Mouse (Mus musculus) MEL (cell line): ENCODE measurements around the gene Sap25. TPM values are rescaled to one million over a fixed set of nuclear protein-coding genes. Genes with fewer than 3 reads are reported as not detected.

ENCODE experiments used
- DNase-seq: peaks from one replicate; pipeline ENCODE4 v3.0.0; 2011; ENCODE audit warnings: low read depth, low spot score
- H3K27ac ChIP-seq: 2 replicates; pipeline ENCODE4 v1.5.1; 2012; ENCODE audit warnings: low read depth, mild to moderate bottlenecking, control low read depth, low read length, moderate library complexity; ENCODE audit not compliant: control insufficient read depth
- H3K27me3 ChIP-seq, 2 experiments: fragments of 150-350 bp in 1 of 2; sonication (generic) in 1 of 2; 2 replicates each; pipeline ENCODE4 v1.6.1; 2012; ENCODE audit warnings: low read length in 2 of 2, mild to moderate bottlenecking in 2 of 2, improper control_type of control experiment in 1 of 2, moderate library complexity in 1 of 2; ENCODE audit not compliant: insufficient read depth in 2 of 2, control insufficient read depth in 1 of 2
- H3K36me3 ChIP-seq, 2 experiments: 2 replicates each; pipeline ENCODE4 v1.6.1; 2012 to 2014; ENCODE audit warnings: low read length in 2 of 2, improper control_type of control experiment in 1 of 2, inconsistent platforms in 1 of 2, mild to moderate bottlenecking in 1 of 2; ENCODE audit not compliant: insufficient read depth in 2 of 2, control insufficient read depth in 1 of 2
- H3K4me1 ChIP-seq, 2 experiments: fragments of 150-350 bp in 1 of 2; sonication (generic) in 1 of 2; 2 replicates each; pipeline ENCODE4 v1.6.1; 2012; ENCODE audit warnings: low read length in 2 of 2, improper control_type of control experiment in 1 of 2, mild to moderate bottlenecking in 1 of 2; ENCODE audit not compliant: insufficient read depth in 2 of 2, control insufficient read depth in 1 of 2
- H3K4me3 ChIP-seq, 2 experiments: fragments of 150-350 bp in 1 of 2; sonication (generic) in 1 of 2; 2 replicates each; pipeline ENCODE4 v1.5.1; 2012; ENCODE audit warnings: low read depth in 2 of 2, low read length in 2 of 2, mild to moderate bottlenecking in 2 of 2, moderate library complexity in 2 of 2, control low read depth in 1 of 2, improper control_type of control experiment in 1 of 2; ENCODE audit not compliant: control insufficient read depth in 1 of 2, insufficient read depth in 1 of 2
- H3K79me2 ChIP-seq: 2 replicates; pipeline ENCODE4 v1.6.1; 2012; ENCODE audit warnings: mild to moderate bottlenecking, low read length, moderate library complexity; ENCODE audit not compliant: control insufficient read depth, poor library complexity, insufficient read depth
- H3K9ac ChIP-seq: 2 replicates; pipeline ENCODE4 v1.6.1; 2012; ENCODE audit warnings: low read depth, mild to moderate bottlenecking, control low read depth, low read length, moderate library complexity; ENCODE audit not compliant: control insufficient read depth, poor library complexity, severe bottlenecking
- H3K9me3 ChIP-seq: fragments of 150-350 bp; sonication (generic); replicated peaks from 2 replicates; pipeline ENCODE4 v1.6.1; 2012; ENCODE audit warnings: mild to moderate bottlenecking, low read length, improper control_type of control experiment, moderate library complexity; ENCODE audit not compliant: insufficient read depth
- CHD1 ChIP-seq: IDR thresholded peaks from 2 replicates; pipeline ENCODE4 v1.6.1; 2012; ENCODE audit warnings: low read depth, mild to moderate bottlenecking, inconsistent platforms, low read length, improper control_type of control experiment
- CHD2 ChIP-seq: IDR thresholded peaks from 2 replicates; pipeline ENCODE4 v1.6.1; 2011; ENCODE audit warnings: low read length, improper control_type of control experiment
- CTCF ChIP-seq, 3 experiments: IDR thresholded peaks in 2 of 3; conservative IDR thresholded peaks in 1 of 3; 2 replicates each; pipeline ENCODE4 v1.5.1; 2011 to 2012; ENCODE audit warnings: low read length in 3 of 3, low read depth in 2 of 3, mild to moderate bottlenecking in 2 of 3, improper control_type of control experiment in 1 of 3, inconsistent platforms in 1 of 3, mixed read lengths in 1 of 3, moderate library complexity in 1 of 3; ENCODE audit not compliant: control insufficient read depth in 1 of 3, insufficient read depth in 1 of 3, poor library complexity in 1 of 3, severe bottlenecking in 1 of 3
- ELF1 ChIP-seq: IDR thresholded peaks from 2 replicates; pipeline ENCODE4 v1.6.1; 2014; ENCODE audit warnings: low read depth, mild to moderate bottlenecking, inconsistent platforms, low read length, improper control_type of control experiment, moderate library complexity
- GATA1 ChIP-seq: IDR thresholded peaks from 2 replicates; pipeline ENCODE4 v1.6.1; 2011; ENCODE audit warnings: low read depth, low read length, improper control_type of control experiment
- HCFC1 ChIP-seq: IDR thresholded peaks from 2 replicates; pipeline ENCODE4 v1.6.1; 2012; ENCODE audit warnings: low read depth, mild to moderate bottlenecking, inconsistent platforms, low read length, improper control_type of control experiment, moderate library complexity
- JUND ChIP-seq: IDR thresholded peaks from 2 replicates; pipeline ENCODE4 v1.6.1; 2011; ENCODE audit warnings: low read depth, mild to moderate bottlenecking, improper control_type of control experiment, low read length
- RCOR1 ChIP-seq: IDR thresholded peaks from 2 replicates; pipeline ENCODE4 v1.6.1; 2012; ENCODE audit warnings: low read depth, mild to moderate bottlenecking, inconsistent platforms, low read length, improper control_type of control experiment
- SIN3A ChIP-seq: IDR thresholded peaks from 2 replicates; pipeline ENCODE4 v1.6.1; 2012; ENCODE audit warnings: low read length, improper control_type of control experiment, inconsistent platforms
- TCF12 ChIP-seq: IDR thresholded peaks from 2 replicates; pipeline ENCODE4 v1.6.1; 2014; ENCODE audit warnings: low read depth, mild to moderate bottlenecking, inconsistent platforms, low read length, improper control_type of control experiment, moderate library complexity
- UBTF ChIP-seq: IDR thresholded peaks from 2 replicates; pipeline ENCODE4 v1.6.1; 2012; ENCODE audit warnings: low read depth, mild to moderate bottlenecking, inconsistent platforms, low read length, improper control_type of control experiment, moderate library complexity, borderline replicate concordance; ENCODE audit not compliant: insufficient read depth
- USF1 ChIP-seq: IDR thresholded peaks from 2 replicates; pipeline ENCODE4 v1.6.1; 2014; ENCODE audit warnings: low read depth, mild to moderate bottlenecking, inconsistent platforms, low read length, improper control_type of control experiment, moderate library complexity
- USF2 ChIP-seq, 2 experiments: IDR thresholded peaks; 2 replicates each; pipeline ENCODE4 v1.6.1; 2011 to 2012; ENCODE audit warnings: improper control_type of control experiment in 2 of 2, low read length in 2 of 2, borderline replicate concordance in 1 of 2, inconsistent platforms in 1 of 2, low read depth in 1 of 2, mild to moderate bottlenecking in 1 of 2; ENCODE audit not compliant: insufficient read depth in 1 of 2
- ZC3H11A ChIP-seq: IDR thresholded peaks from 2 replicates; pipeline ENCODE4 v1.6.1; 2012; ENCODE audit warnings: low read depth, mild to moderate bottlenecking, inconsistent platforms, low read length, improper control_type of control experiment
- polyA plus RNA-seq, 2 experiments: library from polyadenylated mRNA; stranded (reverse) in 1 of 2; unstranded in 1 of 2; fragments of >175 nt in 1 of 2; fragments of >200 nt in 1 of 2; gene quantifications; 2 replicates each; pipeline versions ENCODE4 v1.2.1 to v1.2.4; 2012; ENCODE audit warnings: low replicate concordance in 2 of 2, low read depth in 1 of 2; ENCODE audit not compliant: insufficient read length in 2 of 2, insufficient read depth in 1 of 2, missing spikeins in 1 of 2
- total RNA-seq: library from RNA; depleted of rRNA; stranded (reverse); fragments of 300-350 nt; gene quantifications from 2 replicates; pipeline ENCODE4 v1.2.3, GENCODE M21; 2012

The Sap25 gene
- total and polyA plus RNA-seq, 3 experiments: 1.9 to 22.7 TPM; not detected in 1

GRCm38 (mm10) chr5:137645091-137645651 is 4.0 kb downstream of the Sap25 start:
- Histone ChIP-seq H3K4me1 (peaks cover 2 to 11% of the 10 kb centered on the region in 2 experiments), H3K4me3 (no peak overlapping the region)
- TF ChIP-seq CTCF (IDR thresholded peaks at IDR 0.05 in 2 of 3, conservative IDR thresholded peaks at IDR 0.05 in 1 of 3; ENCODE audit: control insufficient read depth in 1 of 3, insufficient read depth in 1 of 3, low read depth in 2 of 3, low read length in 3 of 3, poor library complexity in 1 of 3, severe bottlenecking in 1 of 3): no peak
- no peak for TF ChIP-seq ZC3H11A
- no peak for TF ChIP-seq UBTF
- no peak for TF ChIP-seq HCFC1
- no peak for TF ChIP-seq USF2 (IDR thresholded peaks at IDR 0.05; ENCODE audit: borderline replicate concordance in 1 of 2, insufficient read depth in 1 of 2, low read depth in 1 of 2, low read length in 2 of 2)
- no peak for TF ChIP-seq CHD1
- TF ChIP-seq TCF12: no peak
- no peak for TF ChIP-seq GATA1
- no peak for TF ChIP-seq USF1
- TF ChIP-seq, all 39 proteins: peak for 0
- Histone ChIP-seq H3K79me2 (no peaks in the 10 kb centered on the region), H3K36me3 (peaks cover 2 to 11% of the 10 kb centered on the region in 2 experiments; a peak in 3 of 4 replicates), H3K9ac (no peak overlapping the region), H3K27me3 (no peaks in the 10 kb centered on the region), H3K9me3 (no peaks in the 10 kb centered on the region), H3K27ac (no peak overlapping the region)
- no peak for DNase-seq

GRCm38 (mm10) chr5:137645652-137646091 is 4.5 kb downstream of the Sap25 start, which contains the start of gene Irs3:
TSS of gene Irs3 (minus strand) at chr5:137645714.
- no peaks in the 10 kb centered on the region for H3K79me2 ChIP-seq
- no peak within 1 kb of the TSS for H3K4me3 ChIP-seq
- TF ChIP-seq TCF12 (no peak), CHD2 (no peak), CHD1 (no peak), SIN3A (no peak), RCOR1 (no peak), JUND (no peak), ELF1 (no peak)
- TF ChIP-seq, all 39 proteins: peak for 0
- Histone ChIP-seq H3K27ac (no peak within 1 kb of the TSS), H3K36me3 (peaks cover 2 to 11% of the 10 kb centered on the region in 2 experiments; a peak in 3 of 4 replicates), H3K27me3 (no peaks in the 10 kb centered on the region), H3K9ac (no peak within 1 kb of the TSS), H3K9me3 (no peaks in the 10 kb centered on the region), H3K4me1 (peaks cover 2 to 11% of the 10 kb centered on the region in 2 experiments)
- DNase-seq: no peak
